Mouse (Mus musculus) hindbrain, embryonic 15.5 days (tissue): ENCODE measurements around the gene Musk. TPM values are rescaled to one million over a fixed set of nuclear protein-coding genes. Genes with fewer than 3 reads are reported as not detected.

Source experiments
- ATAC-seq: fragments of 200-750 bp; cut with Nextera tagmentation; 2 replicates; pipeline ENCODE4 v1.8.0; 2017; ENCODE audit warnings: low read depth, moderate number of reproducible peaks, moderate TSS enrichment; ENCODE audit not compliant: low FRiP score
- H3K27ac ChIP-seq: fragments of 300-500 bp; sonication (generic); replicated peaks from 2 replicates; pipeline ENCODE4 v1.5.1; 2015; ENCODE audit warnings: mild to moderate bottlenecking, inconsistent platforms
- H3K27me3 ChIP-seq: fragments of 300-500 bp; sonication (generic); 2 replicates; pipeline ENCODE4 v1.6.1; 2015; ENCODE audit warnings: control low read depth, inconsistent platforms
- H3K36me3 ChIP-seq: fragments of 300-500 bp; sonication (generic); 2 replicates; pipeline ENCODE4 v1.6.1; 2015; ENCODE audit warnings: control low read depth, inconsistent platforms
- H3K4me1 ChIP-seq: fragments of 300-500 bp; sonication (generic); replicated peaks from 2 replicates; pipeline ENCODE4 v1.6.1; 2015; ENCODE audit warnings: control low read depth, inconsistent platforms
- H3K4me2 ChIP-seq: fragments of 300-500 bp; sonication (generic); 2 replicates; pipeline ENCODE4 v1.6.1; 2015; ENCODE audit warnings: moderate library complexity, mild to moderate bottlenecking, inconsistent platforms
- H3K4me3 ChIP-seq: fragments of 300-500 bp; sonication (generic); 2 replicates; pipeline ENCODE4 v1.5.1; 2015; ENCODE audit warnings: mild to moderate bottlenecking, inconsistent platforms
- H3K9ac ChIP-seq: fragments of 300-500 bp; sonication (generic); 2 replicates; pipeline ENCODE4 v1.6.1; 2015; ENCODE audit warnings: inconsistent platforms
- H3K9me3 ChIP-seq: fragments of 300-500 bp; sonication (generic); 2 replicates; pipeline ENCODE4 v1.6.1; 2016; ENCODE audit warnings: control low read depth, inconsistent platforms
- WGBS: fragments of 180-500 bp; shearing (Covaris S2); methylation state at CpG from one replicate; pipeline ENCODE4 v1.1.7; 2015; 5-methylcytosine and 5-hydroxymethylcytosine counted together
- polyA plus RNA-seq: library from polyadenylated mRNA; unstranded; fragments of >200 nt; fragmentation: Nextera tagmentation; extraction: Ambion mirVana; gene quantifications from 2 replicates; pipeline ENCODE4 v1.2.1, GENCODE M21; 2015

The Musk gene
- polyA plus RNA-seq, 1 experiment from 2014 or later = 0.05 TPM

- ATAC-seq = no peak
- Histone ChIP-seq H3K4me2 (no peak overlapping the region), H3K27ac (no peak overlapping the region), H3K4me1 (no peaks in the 10 kb centered on the region), H3K36me3 (no peaks in the 10 kb centered on the region), H3K27me3 (no peaks in the 10 kb centered on the region), H3K4me3 (no peak overlapping the region), H3K9ac (no peak overlapping the region), H3K9me3 (no peaks in the 10 kb centered on the region)
- 72% methylated on average over 10 of the region's 10 CpGs for WGBS
Measured at GRCm38 (mm10) chr4:58373599-58373998, 87.8 kb downstream of the Musk start.

GRCm38 (mm10) chr4:58374141-58374870, 88.5 kb downstream of the Musk start:
- no peak overlapping the region for H3K27ac ChIP-seq
- no peak overlapping the region for H3K9ac ChIP-seq
- no peaks in the 10 kb centered on the region for H3K36me3 ChIP-seq
- H3K4me3 ChIP-seq = no peak overlapping the region
- no peaks in the 10 kb centered on the region for H3K9me3 ChIP-seq
- WGBS = 76% methylated on average over 7 of the region's 7 CpGs
- ATAC-seq = no peak
- H3K4me2 ChIP-seq = no peak overlapping the region
- H3K27me3 ChIP-seq = no peaks in the 10 kb centered on the region
- no peaks in the 10 kb centered on the region for H3K4me1 ChIP-seq

- no peak overlapping the region for H3K27ac ChIP-seq
- no peak overlapping the region for H3K9ac ChIP-seq
- H3K9me3 ChIP-seq = no peaks in the 10 kb centered on the region
- ATAC-seq = no peak
- H3K4me1 ChIP-seq = no peaks in the 10 kb centered on the region
- no peak overlapping the region for H3K4me3 ChIP-seq
- H3K4me2 ChIP-seq = no peak overlapping the region
- H3K27me3 ChIP-seq = no peaks in the 10 kb centered on the region
- 97% methylated on average over 4 of the region's 4 CpGs for WGBS
- H3K36me3 ChIP-seq = no peaks in the 10 kb centered on the region
Measured at GRCm38 (mm10) chr4:58379186-58379585, 93.4 kb downstream of the Musk start.

- H3K4me1 ChIP-seq = no peaks in the 10 kb centered on the region
- no peak overlapping the region for H3K4me2 ChIP-seq
- H3K27ac ChIP-seq = no peak overlapping the region
- H3K9ac ChIP-seq = no peak overlapping the region
- no peaks in the 10 kb centered on the region for H3K36me3 ChIP-seq
- 82% methylated on average over 12 of the region's 12 CpGs for WGBS
- no peaks in the 10 kb centered on the region for H3K27me3 ChIP-seq
- no peak overlapping the region for H3K4me3 ChIP-seq
- no peaks in the 10 kb centered on the region for H3K9me3 ChIP-seq
- ATAC-seq = no peak
Measured at GRCm38 (mm10) chr4:58400861-58401341, 115.1 kb downstream of the Musk start.

GRCm38 (mm10) chr4:58401973-58402501, 116.3 kb downstream of the Musk start:
- no peaks in the 10 kb centered on the region for H3K27me3 ChIP-seq
- H3K4me2 ChIP-seq = no peak overlapping the region
- no peak overlapping the region for H3K27ac ChIP-seq
- no peak for ATAC-seq
- H3K9me3 ChIP-seq = no peaks in the 10 kb centered on the region
- WGBS = 78% methylated on average over 4 of the region's 4 CpGs
- no peak overlapping the region for H3K9ac ChIP-seq
- no peaks in the 10 kb centered on the region for H3K4me1 ChIP-seq
- H3K36me3 ChIP-seq = no peaks in the 10 kb centered on the region
- no peak overlapping the region for H3K4me3 ChIP-seq

GRCm38 (mm10) chr4:58413188-58414185, 127.7 kb downstream of the Musk start:
- Histone ChIP-seq H3K4me2 (no peak overlapping the region), H3K9me3 (no peaks in the 10 kb centered on the region), H3K36me3 (no peaks in the 10 kb centered on the region), H3K4me1 (no peaks in the 10 kb centered on the region), H3K27ac (no peak overlapping the region), H3K4me3 (no peak overlapping the region), H3K9ac (no peak overlapping the region), H3K27me3 (no peaks in the 10 kb centered on the region)
- 81% methylated on average over 13 of the region's 13 CpGs for WGBS
- ATAC-seq = no peak

- WGBS = 91% methylated on average over 3 of the region's 3 CpGs
- Histone ChIP-seq H3K9ac (no peak overlapping the region), H3K36me3 (no peaks in the 10 kb centered on the region), H3K27ac (no peak overlapping the region), H3K27me3 (no peaks in the 10 kb centered on the region), H3K9me3 (no peaks in the 10 kb centered on the region), H3K4me3 (no peak overlapping the region), H3K4me2 (no peak overlapping the region), H3K4me1 (no peaks in the 10 kb centered on the region)
- ATAC-seq = no peak
Measured at GRCm38 (mm10) chr4:58415537-58415936, 129.8 kb downstream of the Musk start.

- no peak overlapping the region for H3K4me3 ChIP-seq
- no peaks in the 10 kb centered on the region for H3K9me3 ChIP-seq
- no peaks in the 10 kb centered on the region for H3K4me1 ChIP-seq
- no peak for ATAC-seq
- H3K9ac ChIP-seq = no peak overlapping the region
- no peaks in the 10 kb centered on the region for H3K27me3 ChIP-seq
- no peak overlapping the region for H3K27ac ChIP-seq
- H3K4me2 ChIP-seq = no peak overlapping the region
- no peaks in the 10 kb centered on the region for H3K36me3 ChIP-seq
- 67% methylated on average over 4 of the region's 4 CpGs for WGBS
Measured at GRCm38 (mm10) chr4:58417319-58417718, 131.6 kb downstream of the Musk start.

- no peaks in the 10 kb centered on the region for H3K36me3 ChIP-seq
- H3K27ac ChIP-seq = no peak overlapping the region
- H3K4me1 ChIP-seq = no peaks in the 10 kb centered on the region
- ATAC-seq = no peak
- H3K4me2 ChIP-seq = no peak overlapping the region
- no peak overlapping the region for H3K4me3 ChIP-seq
- WGBS = 59% methylated on average over 5 of the region's 5 CpGs
- no peaks in the 10 kb centered on the region for H3K9me3 ChIP-seq
- H3K27me3 ChIP-seq = no peaks in the 10 kb centered on the region
- H3K9ac ChIP-seq = no peak overlapping the region
Measured at GRCm38 (mm10) chr4:58419225-58419624, 133.5 kb downstream of the Musk start.

GRCm38 (mm10) chr4:58423276-58423930, 137.6 kb downstream of the Musk start:
- Histone ChIP-seq H3K4me2 (no peak overlapping the region), H3K36me3 (no peaks in the 10 kb centered on the region), H3K27me3 (no peaks in the 10 kb centered on the region), H3K4me3 (no peak overlapping the region), H3K9ac (no peak overlapping the region), H3K9me3 (no peaks in the 10 kb centered on the region), H3K27ac (no peak overlapping the region), H3K4me1 (no peaks in the 10 kb centered on the region)
- ATAC-seq = no peak
- WGBS = 80% methylated on average over 9 of the region's 9 CpGs
